8 mouse cellular contexts compared by ENCODE assay signal in genomic region chr3:52088458-52089341, GRCm38 (mm10). TPM values are rescaled to one million over a fixed set of nuclear protein-coding genes. Genes with fewer than 3 reads are reported as not detected.
DNase-seq lines count a peak whose midpoint lies in the region; ATAC-seq lines count a peak whose summit lies in the region.

No protein-coding gene starts in this region.

- no peaks in the 10 kb centered on the region for H3K9me3 ChIP-seq in forebrain, embryonic 10.5 days
- no peaks in the 10 kb centered on the region for H3K9me3 ChIP-seq in heart, embryonic 13.5 days
- H3K9me3 ChIP-seq in kidney, embryonic 16.5 days (ENCODE audit: low read length) = no peaks in the 10 kb centered on the region
- H3K9me3 ChIP-seq in limb, embryonic 15.5 days = no peaks in the 10 kb centered on the region
- H3K9me3 ChIP-seq in midbrain, embryonic 15.5 days = no peaks in the 10 kb centered on the region

- H3K9ac ChIP-seq in heart, embryonic 13.5 days = peak overlapping the region; percentile 77
- peak overlapping the region; percentile 63 for H3K9ac ChIP-seq in kidney, embryonic 16.5 days (replicated peaks; ENCODE audit: low read length)
- H3K9ac ChIP-seq in limb, embryonic 15.5 days = no peak overlapping the region
- H3K9ac ChIP-seq in midbrain, embryonic 15.5 days = no peak overlapping the region

- H3K27me3 ChIP-seq in forebrain, embryonic 10.5 days (ENCODE audit: poor library complexity, severe bottlenecking) = no peaks in the 10 kb centered on the region
- H3K27me3 ChIP-seq in heart, embryonic 13.5 days (replicated peaks) = no peaks in the 10 kb centered on the region
- H3K27me3 ChIP-seq in kidney, embryonic 16.5 days (ENCODE audit: insufficient read depth, low read length) = no peaks in the 10 kb centered on the region
- no peaks in the 10 kb centered on the region for H3K27me3 ChIP-seq in limb, embryonic 15.5 days
- no peaks in the 10 kb centered on the region for H3K27me3 ChIP-seq in midbrain, embryonic 15.5 days (replicated peaks)

- peaks cover 64% of the 10 kb centered on the region for H3K4me1 ChIP-seq in forebrain, embryonic 10.5 days
- H3K4me1 ChIP-seq in heart, embryonic 13.5 days = peaks cover 48% of the 10 kb centered on the region
- peaks cover 51% of the 10 kb centered on the region for H3K4me1 ChIP-seq in kidney, embryonic 16.5 days (ENCODE audit: insufficient read depth, low read length)
- peaks cover 22% of the 10 kb centered on the region for H3K4me1 ChIP-seq in limb, embryonic 15.5 days
- H3K4me1 ChIP-seq in midbrain, embryonic 15.5 days = peaks cover 28% of the 10 kb centered on the region

- peak; percentile 50; the same call in 1 of the 2 replicates for ATAC-seq in heart, embryonic 13.5 days (ENCODE audit: extremely low read depth, insufficient number of reproducible peaks, low FRiP score, low TSS enrichment)
- peak; percentile 88 for ATAC-seq in kidney, embryonic 16.5 days (ENCODE audit: low FRiP score, low TSS enrichment)
- ATAC-seq in limb, embryonic 15.5 days (ENCODE audit: insufficient number of reproducible peaks, low FRiP score, low TSS enrichment, low read depth) = peak; percentile 72; the same call in 1 of the 2 replicates
- ATAC-seq in midbrain, embryonic 15.5 days (replicated peaks) = peak; percentile 83
- ATAC-seq in erythroid progenitor cell, adult 5-6 weeks (replicated peaks; ENCODE audit: low FRiP score, poor library complexity, severe bottlenecking) = no peak

- H3K4me2 ChIP-seq in heart, embryonic 13.5 days = peak overlapping the region; percentile 65
- H3K4me2 ChIP-seq in kidney, embryonic 16.5 days (replicated peaks; ENCODE audit: low read depth, low read length) = peak overlapping the region; percentile 44
- H3K4me2 ChIP-seq in limb, embryonic 15.5 days = peak overlapping the region; percentile 24; the same call in 1 of the 2 replicates
- peak overlapping the region; percentile 10 for H3K4me2 ChIP-seq in midbrain, embryonic 15.5 days

- peak overlapping the region; percentile 8; the same call in 1 of the 2 replicates for H3K4me3 ChIP-seq in forebrain, embryonic 10.5 days
- H3K4me3 ChIP-seq in heart, embryonic 13.5 days = peak overlapping the region; percentile 30
- H3K4me3 ChIP-seq in kidney, embryonic 16.5 days (ENCODE audit: low read length) = 0 out of 2 replicates have a peak overlapping the region, but pooled peaks have one; percentile 11
- 0 out of 2 replicates have a peak overlapping the region, but pooled peaks have one; percentile 5 for H3K4me3 ChIP-seq in limb, embryonic 15.5 days
- H3K4me3 ChIP-seq in midbrain, embryonic 15.5 days = no peak overlapping the region

- peaks cover 6% of the 10 kb centered on the region; the same call in 1 of the 2 replicates for H3K36me3 ChIP-seq in forebrain, embryonic 10.5 days (replicated peaks)
- H3K36me3 ChIP-seq in heart, embryonic 13.5 days = no peaks in the 10 kb centered on the region
- no peaks in the 10 kb centered on the region for H3K36me3 ChIP-seq in kidney, embryonic 16.5 days (ENCODE audit: insufficient read depth, low read length)
- H3K36me3 ChIP-seq in limb, embryonic 15.5 days = no peaks in the 10 kb centered on the region
- H3K36me3 ChIP-seq in midbrain, embryonic 15.5 days (replicated peaks) = no peaks in the 10 kb centered on the region

- 40% methylated on average over 19 of the region's 19 CpGs for WGBS in forebrain, embryonic 10.5 days
- 17% methylated on average over 19 of the region's 19 CpGs for WGBS in heart, embryonic 13.5 days
- 6% methylated on average over 19 of the region's 19 CpGs for WGBS in kidney, embryonic 16.5 days
- 12% methylated on average over 19 of the region's 19 CpGs for WGBS in limb, embryonic 15.5 days
- WGBS in midbrain, embryonic 15.5 days = 22% methylated on average over 19 of the region's 19 CpGs

- peak overlapping the region; percentile 86 for H3K27ac ChIP-seq in forebrain, embryonic 10.5 days
- peak overlapping the region; percentile 93 for H3K27ac ChIP-seq in heart, embryonic 13.5 days (replicated peaks)
- H3K27ac ChIP-seq in kidney, embryonic 16.5 days (ENCODE audit: low read length) = peak overlapping the region; percentile 94
- H3K27ac ChIP-seq in limb, embryonic 15.5 days = peak overlapping the region; percentile 74
- peak overlapping the region; percentile 67 for H3K27ac ChIP-seq in midbrain, embryonic 15.5 days

- DNase-seq in brain, adult 2 months (ENCODE audit: low read depth, low spot score) = peak; percentile 99
- DNase-seq in forebrain, embryonic 10.5 days (ENCODE audit: extremely low spot score, low spot score) = peak; percentile 68
- DNase-seq in spleen, adult 18-20 months = peak; percentile 80 to 87

RNA-seq across cellular contexts. Expression of gene Maml3, which starts 16.2 kb away (rescaled TPM):
- 5.6 TPM in 2 replicates for polyA plus RNA-seq in forebrain, embryonic 10.5 days (2016; fragmentation: Nextera tagmentation; extraction: Ambion mirVana)
- polyA plus RNA-seq in heart, embryonic 13.5 days (2015; fragmentation: Nextera tagmentation; extraction: Ambion mirVana) = 2.1 and 2.4 TPM in 2 replicates
- polyA plus RNA-seq in kidney, embryonic 16.5 days (2015; fragmentation: Nextera tagmentation; extraction: Ambion mirVana) = 6.7 and 8.1 TPM in 2 replicates
- 4.4 and 5.1 TPM in 2 replicates for polyA plus RNA-seq in limb, embryonic 15.5 days (2015; fragmentation: Nextera tagmentation; extraction: Ambion mirVana)
- polyA plus RNA-seq in midbrain, embryonic 15.5 days (2015; fragmentation: Nextera tagmentation; extraction: Ambion mirVana) = 7.7 and 8.6 TPM in 2 replicates
- 0.84 and 2.2 TPM in 2 replicates for total RNA-seq in erythroid progenitor cell, adult 5-6 weeks (2015; ENCODE audit: low replicate concordance)
- total RNA-seq in erythroid progenitor cell, adult 5-6 weeks (2017; ENCODE audit: low replicate concordance) = 0.15 and 1.0 TPM in 2 replicates

Comparison
In these comparisons a context has a peak if more than half of its experiments do, and no peak if none do; other contexts are left out.
1. H3K4me2 ChIP-seq: peak in every context shown above with its lines; median percentile 65 in heart, embryonic 13.5 days; 44 in kidney, embryonic 16.5 days; 24 in limb, embryonic 15.5 days; 10 in midbrain, embryonic 15.5 days.
2. H3K9ac ChIP-seq: peak in heart, embryonic 13.5 days (single experiment) and kidney, embryonic 16.5 days (single experiment); none in limb, embryonic 15.5 days (single experiment) and midbrain, embryonic 15.5 days (single experiment).
3. Peak in every context shown above with its lines, with median percentiles within 50 percentile points of each other: DNase-seq and H3K27ac ChIP-seq.